Mouse (Mus musculus): Measurements from ENCODE around the gene Bcl11a.

- TF ChIP-seq CTCF (IDR thresholded peaks at IDR 0.05; ENCODE audit: extremely low read depth, insufficient read depth, insufficient read length, insufficient replicate concordance) (no peak), POLR2A (IDR thresholded peaks at IDR 0.05; ENCODE audit: low read depth, low read length) (no peak)
These were observed 20.2 kb downstream of the Bcl11a start for GRCm38 (mm10) chr11:24098069-24098468.

All from spleen, adult 2 months (tissue).